Mouse (Mus musculus): ENCODE measurements around the gene Igsf9b.

- TF ChIP-seq CTCF (IDR thresholded peaks at IDR 0.05; ENCODE audit: borderline replicate concordance, insufficient read depth, low read length) (no peak), POLR2A (IDR thresholded peaks at IDR 0.05; ENCODE audit: low read depth, low read length) (no peak)
Observed at GRCm38 (mm10) chr9:27305502-27305901, 6.5 kb downstream of the Igsf9b start.

All from embryonic fibroblast, embryonic 13.5 days (primary cell).